Mouse (Mus musculus) heart, postnatal 0 days (tissue): ENCODE measurements around the gene Cyp4a32. TPM values are rescaled to one million over a fixed set of nuclear protein-coding genes. Genes with fewer than 3 reads are reported as not detected.
"Not testable (repeated sequence)": the region's sequence is repeated elsewhere in the genome, so short reads cannot be mapped to it uniquely, and the experiment has no call there.

ENCODE experiments used
- ATAC-seq: fragments of 200-750 bp; cut with Nextera tagmentation; 2 replicates; pipeline ENCODE4 v1.8.0; 2017; ENCODE audit warnings: low read depth, moderate number of reproducible peaks, moderate library complexity; ENCODE audit not compliant: insufficient read depth
- DNase-seq: peaks from one replicate; pipeline ENCODE4 v3.0.0-alpha.2; 2016; ENCODE audit warnings: low spot score
- H3K27ac ChIP-seq: fragments of 300-500 bp; sonication (generic); 2 replicates; pipeline ENCODE4 v1.5.1; 2014; ENCODE audit warnings: low read depth, mild to moderate bottlenecking
- H3K27me3 ChIP-seq: fragments of 300-500 bp; sonication (generic); 2 replicates; pipeline ENCODE4 v1.6.1; 2014; ENCODE audit warnings: low read length, mixed read lengths; ENCODE audit not compliant: control insufficient read depth, insufficient read depth
- H3K36me3 ChIP-seq: fragments of 300-500 bp; sonication (generic); replicated peaks from 2 replicates; pipeline ENCODE4 v1.6.1; 2014; ENCODE audit warnings: low read length, mixed read lengths; ENCODE audit not compliant: control insufficient read depth, insufficient read depth
- H3K4me1 ChIP-seq: fragments of 300-500 bp; sonication (generic); 2 replicates; pipeline ENCODE4 v1.6.1; 2014; ENCODE audit warnings: antibody characterized with exemption; ENCODE audit not compliant: control insufficient read depth, insufficient read depth
- H3K4me2 ChIP-seq: fragments of 300-500 bp; sonication (generic); 2 replicates; pipeline ENCODE4 v1.6.1; 2014; ENCODE audit warnings: low read depth, mild to moderate bottlenecking, low read length, moderate library complexity
- H3K4me3 ChIP-seq: fragments of 300-500 bp; sonication (generic); 2 replicates; pipeline ENCODE4 v1.5.1; 2014; ENCODE audit warnings: low read depth, low read length
- H3K9ac ChIP-seq: fragments of 300-500 bp; sonication (generic); replicated peaks from 2 replicates; pipeline ENCODE4 v1.6.1; 2014; ENCODE audit warnings: low read depth, low read length, mixed read lengths
- H3K9me3 ChIP-seq: fragments of 300-500 bp; sonication (generic); replicated peaks from 2 replicates; pipeline ENCODE4 v1.6.1; 2016; ENCODE audit warnings: low read length; ENCODE audit not compliant: control insufficient read depth
- CTCF ChIP-seq: IDR thresholded peaks from 2 replicates; pipeline ENCODE4 v1.5.1; 2016; ENCODE audit warnings: antibody characterized with exemption, control low read depth, low read depth
- EP300 ChIP-seq: IDR thresholded peaks from 2 replicates; pipeline ENCODE4 v1.6.1; 2016; ENCODE audit warnings: antibody characterized with exemption, low read depth
- WGBS: fragments of 180-500 bp; shearing (Covaris S2); extraction: QIAGEN DNeasy Blood & Tissue Kit; methylation state at CpG from one replicate; pipeline ENCODE4 v1.1.7; 2014; 5-methylcytosine and 5-hydroxymethylcytosine counted together
- polyA plus RNA-seq: library from polyadenylated mRNA; unstranded; fragments of >200 nt; fragmentation: Nextera tagmentation; extraction: Ambion mirVana; gene quantifications from 2 replicates; pipeline ENCODE4 v1.2.1, GENCODE M21; 2015
- total RNA-seq: library from RNA; depleted of rRNA; stranded (reverse); fragments of >200 nt; gene quantifications from 2 replicates; pipeline ENCODE4 v1.2.3, GENCODE M21; 2014; ENCODE audit warnings: low replicate concordance; rRNA removed

Gene Cyp4a32
- total RNA-seq (not detected in 2 replicates), polyA plus RNA-seq (not detected in 2 replicates)

DNA sequence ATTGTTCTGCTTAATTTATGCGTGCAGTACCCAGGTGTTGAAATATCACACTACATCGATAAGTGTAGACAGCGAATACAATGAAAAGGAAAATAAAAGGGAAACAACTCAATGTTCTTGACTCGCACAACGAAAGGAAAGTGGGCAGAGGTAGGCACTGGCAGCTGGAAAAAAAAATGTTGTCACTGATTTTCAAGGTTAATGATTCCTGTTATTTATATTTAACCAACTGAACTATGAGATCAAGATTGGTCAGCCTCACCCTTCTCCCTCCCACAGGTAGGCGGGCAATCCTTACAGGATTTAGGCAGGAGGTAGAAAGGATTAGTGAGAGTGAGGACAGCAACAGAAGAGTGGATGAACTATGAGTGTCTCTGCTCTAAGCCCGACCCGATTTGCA lies at the start of gene Cyp4a32:
Cyp4a32 (plus strand) TSS at position 359 of the 400 bp plus-strand sequence.
- H3K27me3 ChIP-seq, H3K9me3 ChIP-seq, ATAC-seq, H3K4me1 ChIP-seq, H3K4me3 ChIP-seq, H3K4me2 ChIP-seq, H3K27ac ChIP-seq, H3K36me3 ChIP-seq, DNase-seq, H3K9ac ChIP-seq: not testable (repeated sequence)
- 85% methylated on average over 8 of the region's 8 CpGs for WGBS

DNA sequence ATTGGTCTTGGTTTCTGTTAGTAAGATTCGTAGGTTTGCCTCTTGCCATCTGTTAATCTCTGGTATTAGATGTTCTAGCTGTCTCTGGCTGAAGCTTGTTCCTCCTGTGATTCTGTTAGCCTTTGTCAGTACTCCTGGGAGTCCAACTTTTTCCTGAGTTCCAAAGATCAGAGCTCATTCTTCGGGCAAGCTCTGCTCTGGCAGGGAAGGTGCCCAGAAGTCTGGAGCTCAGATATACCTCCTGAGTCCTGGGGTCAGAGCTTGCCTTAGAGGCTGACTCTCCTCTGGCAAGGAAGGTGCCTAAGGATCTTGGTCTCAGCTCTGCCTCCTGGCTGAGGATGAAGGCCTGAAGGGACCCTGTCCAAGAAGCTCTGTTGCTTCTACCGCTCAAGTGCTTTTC lies 48.0 kb upstream of the Cyp4a32 start:
- no peak overlapping the region for H3K4me3 ChIP-seq
- DNase-seq (no peak), ATAC-seq (no peak)
- no peaks in the 10 kb centered on the region for H3K4me1 ChIP-seq
- 63% methylated on average over 3 of the region's 3 CpGs for WGBS
- H3K36me3 ChIP-seq, result no peaks in the 10 kb centered on the region
- no peak overlapping the region for H3K4me2 ChIP-seq
- H3K9ac ChIP-seq, result no peak overlapping the region
- no peaks in the 10 kb centered on the region for H3K27me3 ChIP-seq
- H3K9me3 ChIP-seq, result no peaks in the 10 kb centered on the region
- no peak overlapping the region for H3K27ac ChIP-seq
- TF ChIP-seq EP300, result no peak
- TF ChIP-seq CTCF, result no peak

DNA sequence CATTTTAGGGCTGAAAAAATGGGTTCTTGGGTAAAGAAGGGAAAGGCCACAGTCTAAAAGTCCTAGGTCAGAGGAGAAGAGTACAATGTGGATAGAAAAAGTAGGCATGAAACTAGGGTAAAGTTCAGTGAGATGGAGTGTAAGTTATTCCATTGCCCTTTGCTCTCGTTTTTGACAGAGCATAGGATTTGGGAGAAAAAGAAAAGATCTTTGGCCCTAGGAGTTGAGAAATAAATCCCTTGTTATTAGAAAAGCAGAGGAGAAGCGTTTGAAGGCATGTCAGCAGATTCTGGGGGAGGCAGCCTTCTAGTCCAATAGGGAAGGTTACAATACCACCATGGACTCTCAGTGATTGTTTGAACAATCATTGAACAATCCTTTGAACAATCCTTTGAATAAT lies 45.3 kb upstream of the Cyp4a32 start:
- no peaks in the 10 kb centered on the region for H3K27me3 ChIP-seq
- H3K9ac ChIP-seq, result no peak overlapping the region
- no peak overlapping the region for H3K27ac ChIP-seq
- H3K9me3 ChIP-seq, result no peaks in the 10 kb centered on the region
- H3K4me2 ChIP-seq, result no peak overlapping the region
- no peaks in the 10 kb centered on the region for H3K4me1 ChIP-seq
- DNase-seq, result no peak
- no peak overlapping the region for H3K4me3 ChIP-seq
- no peaks in the 10 kb centered on the region for H3K36me3 ChIP-seq
- WGBS, result 42% methylated on average over 2 of the region's 2 CpGs
- TF ChIP-seq EP300 (no peak), CTCF (no peak)
- no peak for ATAC-seq

DNA sequence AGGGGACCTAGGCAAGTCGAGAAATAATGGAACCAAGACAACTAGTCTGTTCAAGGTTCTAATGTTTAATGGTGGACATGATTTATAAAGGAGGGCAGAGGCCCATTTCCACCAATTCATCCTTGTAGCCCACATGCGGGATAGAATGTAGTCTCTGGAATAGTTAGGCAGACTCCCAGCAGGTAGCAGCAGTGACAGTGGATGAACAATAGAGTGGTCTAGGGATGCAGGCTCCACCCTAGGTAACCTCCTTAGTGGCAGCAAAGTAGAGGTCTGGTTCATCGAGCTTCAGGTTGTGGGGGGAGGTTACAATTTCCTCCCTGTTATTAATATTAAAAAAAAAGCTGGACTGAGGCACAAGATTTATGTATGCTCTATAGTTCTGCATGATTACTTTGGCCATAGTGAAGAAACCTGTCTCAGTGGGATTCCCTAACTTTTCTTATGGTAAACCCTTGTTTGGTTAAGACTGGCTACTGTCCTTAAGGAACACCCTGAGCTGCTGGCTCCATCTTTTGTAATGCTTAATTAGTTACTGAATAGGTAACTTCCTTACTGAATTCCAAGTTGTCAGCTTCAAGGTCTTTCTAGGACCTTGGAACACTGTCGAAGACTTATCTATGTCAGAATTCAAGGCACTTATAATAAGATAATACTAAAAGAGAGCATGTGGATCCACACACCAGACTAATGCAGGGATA lies 42.8 kb upstream of the Cyp4a32 start:
- H3K27ac ChIP-seq, result no peak overlapping the region
- ATAC-seq (no peak), DNase-seq (no peak)
- H3K9me3 ChIP-seq, result no peaks in the 10 kb centered on the region
- no peaks in the 10 kb centered on the region for H3K27me3 ChIP-seq
- no peaks in the 10 kb centered on the region for H3K4me1 ChIP-seq
- no peak overlapping the region for H3K4me3 ChIP-seq
- H3K36me3 ChIP-seq, result no peaks in the 10 kb centered on the region
- TF ChIP-seq EP300 (no peak), CTCF (no peak)
- H3K4me2 ChIP-seq, result no peak overlapping the region
- H3K9ac ChIP-seq, result no peak overlapping the region
- 49% methylated on average over 4 of the region's 4 CpGs for WGBS

DNA sequence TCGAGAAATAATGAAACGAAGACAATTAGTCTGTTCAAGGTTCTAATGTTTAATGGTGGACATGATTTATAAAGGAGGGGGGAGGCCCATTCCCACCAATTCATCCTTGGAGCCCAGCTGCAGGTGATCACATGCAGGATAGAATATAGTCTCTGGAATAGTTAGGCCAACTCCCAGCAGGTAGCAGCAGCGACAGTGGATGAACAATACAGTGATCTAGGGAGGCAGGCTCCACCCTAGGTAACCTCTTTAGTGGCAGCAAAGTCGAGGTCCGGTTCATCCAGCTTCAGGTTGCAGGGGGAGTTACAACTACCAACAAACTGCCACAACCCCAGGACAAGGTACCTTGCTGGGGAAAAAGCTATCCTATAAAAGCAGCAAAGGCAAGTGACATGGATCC lies 39.5 kb upstream of the Cyp4a32 start:
- not testable (repeated sequence) for H3K4me3 ChIP-seq, H3K4me1 ChIP-seq, H3K27ac ChIP-seq, H3K36me3 ChIP-seq, H3K9ac ChIP-seq, ATAC-seq, H3K27me3 ChIP-seq, H3K9me3 ChIP-seq, DNase-seq, H3K4me2 ChIP-seq
- 52% methylated on average over 5 of the region's 5 CpGs for WGBS

DNA sequence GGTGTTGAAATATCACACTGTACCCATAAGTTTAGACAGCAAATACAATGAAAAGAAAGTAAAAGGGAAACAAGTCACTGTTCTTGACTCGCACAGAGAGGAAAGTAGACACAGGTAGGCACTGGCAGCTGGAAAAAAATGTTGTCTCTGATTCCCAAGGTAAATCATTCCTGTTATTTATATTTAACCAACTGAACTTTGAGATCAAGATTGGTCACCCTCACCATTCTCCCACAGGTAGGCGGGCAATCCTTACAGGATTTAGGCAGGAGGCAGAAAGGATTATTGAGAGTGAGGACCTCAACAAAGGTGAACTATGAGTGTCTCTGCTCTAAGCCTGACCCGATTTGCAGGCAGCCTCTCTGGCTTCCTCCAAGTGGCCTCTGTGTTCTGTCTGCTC lies 37.4 kb upstream of the Cyp4a32 start, which contains the start of gene Cyp4a31:
Cyp4a31 (plus strand) TSS at position 249 of the 400 bp plus-strand sequence.
- no peaks in the 10 kb centered on the region for H3K4me1 ChIP-seq
- H3K4me3 ChIP-seq, result no peak within 1 kb of the TSS
- no peaks in the 10 kb centered on the region for H3K9me3 ChIP-seq
- no peak within 1 kb of the TSS for H3K4me2 ChIP-seq
- DNase-seq (no peak), ATAC-seq (no peak)
- no peak for TF ChIP-seq EP300
- no peak for TF ChIP-seq CTCF
- no peak within 1 kb of the TSS for H3K9ac ChIP-seq
- 66% methylated on average over 3 of the region's 3 CpGs for WGBS
- no peak within 1 kb of the TSS for H3K27ac ChIP-seq
- H3K27me3 ChIP-seq, result no peaks in the 10 kb centered on the region
- no peaks in the 10 kb centered on the region for H3K36me3 ChIP-seq

DNA sequence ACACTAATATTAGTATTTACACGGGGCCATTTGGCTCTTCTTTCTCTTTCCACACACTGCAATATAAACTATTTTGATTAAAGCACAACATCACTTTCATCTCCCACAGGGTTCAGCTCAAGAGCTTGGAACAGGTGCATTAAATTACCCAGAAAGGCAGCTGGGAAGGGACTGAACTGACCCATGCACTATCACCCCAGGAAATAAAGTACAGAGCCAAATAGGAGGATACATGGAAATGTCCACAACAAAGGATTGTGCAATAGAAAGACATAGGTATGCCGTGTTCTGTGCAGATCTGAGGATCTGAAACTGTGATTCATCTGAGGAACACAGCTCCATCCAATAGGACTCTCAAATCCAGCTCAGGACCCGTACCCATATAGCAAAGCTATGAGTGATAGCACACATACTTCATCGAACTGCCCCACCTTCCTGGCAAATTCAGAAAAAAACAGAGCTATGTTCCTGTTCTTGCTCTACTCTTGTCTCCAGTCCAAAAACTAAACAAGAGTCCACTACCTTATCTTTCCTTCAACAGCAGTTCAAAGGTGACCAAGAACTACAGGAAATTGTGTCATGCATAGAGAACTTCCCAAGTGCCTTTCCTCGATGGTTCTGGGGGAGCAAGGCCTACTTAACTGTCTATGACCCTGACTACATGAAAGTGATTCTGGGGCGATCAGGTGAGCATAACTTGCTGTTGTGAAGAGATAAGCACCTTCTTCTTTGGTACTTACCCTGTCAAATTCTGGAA lies 36.1 kb upstream of the Cyp4a32 start:
- H3K9me3 ChIP-seq, H3K27ac ChIP-seq, H3K36me3 ChIP-seq, ATAC-seq, H3K9ac ChIP-seq, H3K4me3 ChIP-seq, H3K4me2 ChIP-seq, DNase-seq, H3K27me3 ChIP-seq, H3K4me1 ChIP-seq: not testable (repeated sequence)
- WGBS, result 52% methylated on average over 6 of the region's 6 CpGs
